Mouse (Mus musculus): ENCODE data around the gene Olfr1018. TPM values are rescaled to one million over a fixed set of nuclear protein-coding genes. Genes with fewer than 3 reads are reported as not detected.

Olfr1018 gene
- total and polyA plus RNA-seq, 3 experiments = not detected

DNA sequence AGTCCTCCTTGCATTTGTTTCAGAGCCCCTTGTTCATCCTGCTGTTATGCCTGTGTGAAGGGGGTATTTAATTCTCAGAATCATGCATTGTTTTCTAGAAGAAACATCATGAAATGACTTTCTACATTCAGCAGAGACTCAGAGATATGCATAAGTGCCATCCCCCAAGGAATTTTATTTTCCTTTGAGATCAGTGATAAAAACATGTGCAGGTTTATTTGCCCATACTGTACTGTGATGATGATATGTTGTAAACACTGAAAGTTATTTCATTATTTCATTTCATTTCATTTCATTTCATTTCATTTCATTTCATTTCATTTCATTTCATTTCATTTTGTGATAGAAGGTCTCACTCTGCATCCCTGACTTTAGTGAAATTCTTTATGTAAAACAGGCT lies 27.1 kb downstream of the Olfr1018 start, which contains the start of gene Olfr1019:
Gene Olfr1019 (minus strand): TSS at position 101 of the 400 bp plus-strand sequence.
- no peaks in the 10 kb centered on the region for H3K36me3 ChIP-seq (ENCODE audit: control insufficient read depth in 1 of 2, insufficient read depth in 2 of 2, low read length in 2 of 2)
- no peak within 1 kb of the TSS for H3K9ac ChIP-seq (ENCODE audit: control insufficient read depth, low read depth, low read length, poor library complexity, severe bottlenecking)
- H3K27ac ChIP-seq (ENCODE audit: control insufficient read depth, low read depth, low read length) = no peak within 1 kb of the TSS
- no peaks in the 10 kb centered on the region for H3K27me3 ChIP-seq (ENCODE audit: control insufficient read depth in 1 of 2, insufficient read depth in 2 of 2, low read length in 2 of 2)
- H3K4me1 ChIP-seq (ENCODE audit: control insufficient read depth in 1 of 2, insufficient read depth in 2 of 2, low read length in 2 of 2) = no peaks in the 10 kb centered on the region
- H3K79me2 ChIP-seq (ENCODE audit: control insufficient read depth, insufficient read depth, low read length, poor library complexity) = no peaks in the 10 kb centered on the region
- no peak within 1 kb of the TSS for H3K4me3 ChIP-seq (ENCODE audit: control insufficient read depth in 1 of 2, insufficient read depth in 1 of 2, low read depth in 2 of 2, low read length in 2 of 2)
- no peak for TF ChIP-seq MEF2A (IDR thresholded peaks at IDR 0.05; ENCODE audit: extremely low read depth, insufficient replicate concordance, low read depth, low read length, poor library complexity, severe bottlenecking)
- TF ChIP-seq ZC3H11A (IDR thresholded peaks at IDR 0.05; ENCODE audit: low read depth, low read length) = no peak
- TF ChIP-seq ZMIZ1 (IDR thresholded peaks at IDR 0.05; ENCODE audit: low read depth, low read length) = no peak
- no peak for TF ChIP-seq MAZ (IDR thresholded peaks at IDR 0.05; ENCODE audit: low read depth, low read length)
- TF ChIP-seq MXI1 (IDR thresholded peaks at IDR 0.05; ENCODE audit: low read depth, low read length) = no peak
- no peak for TF ChIP-seq MYC (IDR thresholded peaks at IDR 0.05; ENCODE audit: low read depth, low read length)
- TF ChIP-seq CHD1 (IDR thresholded peaks at IDR 0.05; ENCODE audit: low read depth, low read length) = no peak
- TF ChIP-seq KAT2A (conservative IDR thresholded peaks at IDR 0.05; ENCODE audit: low read depth, low read length) = no peak
- no peak for TF ChIP-seq RAD21 (IDR thresholded peaks at IDR 0.05; ENCODE audit: low read depth, low read length)
- TF ChIP-seq MYB (IDR thresholded peaks at IDR 0.05; ENCODE audit: low read depth, low read length) = no peak
- no peak for TF ChIP-seq MAX (IDR thresholded peaks at IDR 0.05; ENCODE audit: low read length)
- no peak for TF ChIP-seq SIN3A (IDR thresholded peaks at IDR 0.05; ENCODE audit: low read length)
- TF ChIP-seq TAL1 (IDR thresholded peaks at IDR 0.05; ENCODE audit: low read length) = no peak
- TF ChIP-seq POLR2AphosphoS2 (IDR thresholded peaks at IDR 0.05; ENCODE audit: low read length) = no peak
- TF ChIP-seq USF2 (IDR thresholded peaks at IDR 0.05; ENCODE audit: borderline replicate concordance in 1 of 2, insufficient read depth in 1 of 2, low read depth in 1 of 2, low read length in 2 of 2) = no peak
- TF ChIP-seq TBP (IDR thresholded peaks at IDR 0.05; ENCODE audit: low read depth, low read length) = no peak
- no peak for TF ChIP-seq GATA1 (IDR thresholded peaks at IDR 0.05; ENCODE audit: low read depth, low read length)
- H3K9me3 ChIP-seq (replicated peaks; ENCODE audit: insufficient read depth, low read length) = no peaks in the 10 kb centered on the region
- no peak for DNase-seq (ENCODE audit: low read depth, low spot score)

DNA sequence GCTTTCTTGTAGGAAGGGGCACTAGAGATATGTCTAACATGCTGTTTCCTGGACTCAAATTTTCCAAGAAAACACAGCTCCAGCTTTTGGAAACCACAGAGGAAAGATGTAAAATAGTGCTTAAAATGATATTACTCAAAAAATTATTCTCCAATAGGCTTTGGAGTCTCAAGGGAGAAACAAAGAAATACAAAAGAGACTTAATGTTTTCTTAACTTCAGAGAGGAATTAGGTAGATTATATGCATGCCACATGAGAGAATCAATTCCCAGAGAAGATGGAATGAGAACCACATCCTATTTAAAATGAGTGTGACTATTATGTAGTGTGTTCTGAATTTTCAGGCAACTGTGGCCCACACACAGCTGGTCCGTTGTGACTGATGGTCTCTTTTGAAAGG lies 28.5 kb downstream of the Olfr1018 start, which contains the start of gene Olfr1020:
Gene Olfr1020 (plus strand): TSS at position 301 of the 400 bp plus-strand sequence.
- TF ChIP-seq CHD1 (IDR thresholded peaks at IDR 0.05; ENCODE audit: low read depth, low read length) = no peak
- TF ChIP-seq MYB (IDR thresholded peaks at IDR 0.05; ENCODE audit: low read depth, low read length) = no peak
- TF ChIP-seq NRF1 (IDR thresholded peaks at IDR 0.05; ENCODE audit: insufficient read depth, low read depth, low read length, poor library complexity, severe bottlenecking) = no peak
- TF ChIP-seq POLR2A (IDR thresholded peaks at IDR 0.05; ENCODE audit: control insufficient read depth in 1 of 2, insufficient read depth in 1 of 2, low read depth in 1 of 2, low read length in 2 of 2, poor library complexity in 1 of 2) = no peak
- TF ChIP-seq E2F4 (IDR thresholded peaks at IDR 0.05; ENCODE audit: borderline replicate concordance, low read depth, low read length) = no peak
- no peak for TF ChIP-seq TCF12 (IDR thresholded peaks at IDR 0.05; ENCODE audit: low read depth, low read length)
- TF ChIP-seq CHD2 (IDR thresholded peaks at IDR 0.05; ENCODE audit: low read length) = no peak
- no peak for TF ChIP-seq ZNF384 (IDR thresholded peaks at IDR 0.05; ENCODE audit: low read depth, low read length)
- no peak for TF ChIP-seq ZC3H11A (IDR thresholded peaks at IDR 0.05; ENCODE audit: low read depth, low read length)
- TF ChIP-seq EP300 (IDR thresholded peaks at IDR 0.05; ENCODE audit: low read depth in 1 of 2, low read length in 2 of 2) = no peak
- TF ChIP-seq BHLHE40 (IDR thresholded peaks at IDR 0.05; ENCODE audit: borderline replicate concordance, low read depth, low read length) = no peak
- TF ChIP-seq USF1 (IDR thresholded peaks at IDR 0.05; ENCODE audit: low read depth, low read length) = no peak
- TF ChIP-seq MAFK (IDR thresholded peaks at IDR 0.05; ENCODE audit: borderline replicate concordance, low read depth, low read length) = no peak
- no peak for TF ChIP-seq NELFE (IDR thresholded peaks at IDR 0.05; ENCODE audit: low read depth, low read length)
- TF ChIP-seq CTCF (IDR thresholded peaks at IDR 0.05 in 2 of 3, conservative IDR thresholded peaks at IDR 0.05 in 1 of 3; ENCODE audit: control insufficient read depth in 1 of 3, insufficient read depth in 1 of 3, low read depth in 2 of 3, low read length in 3 of 3, poor library complexity in 1 of 3, severe bottlenecking in 1 of 3) = no peak
- no peak for TF ChIP-seq MAZ (IDR thresholded peaks at IDR 0.05; ENCODE audit: low read depth, low read length)
- H3K27me3 ChIP-seq (ENCODE audit: control insufficient read depth in 1 of 2, insufficient read depth in 2 of 2, low read length in 2 of 2) = no peaks in the 10 kb centered on the region
- no peaks in the 10 kb centered on the region for H3K4me1 ChIP-seq (ENCODE audit: control insufficient read depth in 1 of 2, insufficient read depth in 2 of 2, low read length in 2 of 2)
- H3K27ac ChIP-seq (ENCODE audit: control insufficient read depth, low read depth, low read length) = no peak within 1 kb of the TSS
- no peak within 1 kb of the TSS for H3K9ac ChIP-seq (ENCODE audit: control insufficient read depth, low read depth, low read length, poor library complexity, severe bottlenecking)
- no peaks in the 10 kb centered on the region for H3K36me3 ChIP-seq (ENCODE audit: control insufficient read depth in 1 of 2, insufficient read depth in 2 of 2, low read length in 2 of 2)
- H3K4me3 ChIP-seq (ENCODE audit: control insufficient read depth in 1 of 2, insufficient read depth in 1 of 2, low read depth in 2 of 2, low read length in 2 of 2) = no peak within 1 kb of the TSS
- no peaks in the 10 kb centered on the region for H3K79me2 ChIP-seq (ENCODE audit: control insufficient read depth, insufficient read depth, low read length, poor library complexity)
- no peaks in the 10 kb centered on the region for H3K9me3 ChIP-seq (replicated peaks; ENCODE audit: insufficient read depth, low read length)
- no peak for DNase-seq (ENCODE audit: low read depth, low spot score)

Measured in MEL (cell line).